Mouse (Mus musculus) myocyte (in vitro differentiated cells): ENCODE measurements around the gene Strip1. TPM values are rescaled to one million over a fixed set of nuclear protein-coding genes. Genes with fewer than 3 reads are reported as not detected.
"Not testable (repeated sequence)": the region's sequence is repeated elsewhere in the genome, so short reads cannot be mapped to it uniquely, and the experiment has no call there.

Source experiments
- H3K27me3 ChIP-seq: one replicate; pipeline ENCODE4 v1.6.1; 2011; ENCODE audit not compliant: control insufficient read depth, insufficient read depth, insufficient read length
- H3K36me3 ChIP-seq: one replicate; pipeline ENCODE4 v1.6.1; 2011; ENCODE audit not compliant: control insufficient read depth, insufficient read depth
- H3K4me2 ChIP-seq: one replicate; pipeline ENCODE4 v1.6.1; 2011; ENCODE audit warnings: low read depth, control low read depth
- H3K4me3 ChIP-seq: one replicate; pipeline ENCODE4 v1.5.1; 2011; ENCODE audit warnings: mild to moderate bottlenecking, control low read depth, moderate library complexity
- H3K79me2 ChIP-seq: one replicate; pipeline ENCODE4 v1.6.1; 2011; ENCODE audit not compliant: control insufficient read depth, insufficient read depth
- H3ac ChIP-seq: one replicate; pipeline ENCODE4 v1.6.1; 2011; ENCODE audit not compliant: control insufficient read depth, insufficient read length
- CEBPB ChIP-seq: IDR thresholded peaks from 2 replicates; pipeline ENCODE4 v1.6.1; 2011; ENCODE audit warnings: mild to moderate bottlenecking, moderate library complexity; ENCODE audit not compliant: poor library complexity, insufficient read depth, severe bottlenecking
- E2F4 ChIP-seq: IDR thresholded peaks from one replicate; pipeline ENCODE4 v1.6.1; 2011; ENCODE audit warnings: mild to moderate bottlenecking, control low read depth, moderate library complexity; ENCODE audit not compliant: insufficient read depth
- MAX ChIP-seq: IDR thresholded peaks from one replicate; pipeline ENCODE4 v1.6.1; 2011; ENCODE audit warnings: low read depth, mild to moderate bottlenecking, control low read depth
- MYOD1 ChIP-seq, 3 experiments: IDR thresholded peaks; one replicate each; pipeline ENCODE4 v1.6.1; 2011; ENCODE audit warnings: control low read depth in 2 of 3, low read depth in 2 of 3, mild to moderate bottlenecking in 2 of 3, moderate library complexity in 1 of 3; ENCODE audit not compliant: insufficient read length in 2 of 3, control insufficient read depth in 1 of 3
- MYOG ChIP-seq, 3 experiments: IDR thresholded peaks; one replicate each; pipeline ENCODE4 v1.6.1; 2011; ENCODE audit warnings: control low read depth in 2 of 3, low read depth in 2 of 3, mild to moderate bottlenecking in 2 of 3; ENCODE audit not compliant: insufficient read length in 2 of 3, control insufficient read depth in 1 of 3, insufficient read depth in 1 of 3
- POLR2A ChIP-seq: IDR thresholded peaks from one replicate; pipeline ENCODE4 v1.6.1; 2011; ENCODE audit warnings: low read depth, mild to moderate bottlenecking, control low read depth, moderate library complexity; ENCODE audit not compliant: insufficient read length
- POLR2AphosphoS2 ChIP-seq: IDR thresholded peaks from one replicate; pipeline ENCODE4 v1.6.1; 2011; ENCODE audit warnings: low read depth, control low read depth; ENCODE audit not compliant: insufficient read length
- REST ChIP-seq: IDR thresholded peaks from one replicate; pipeline ENCODE4 v1.6.1; 2011; ENCODE audit warnings: mild to moderate bottlenecking, control low read depth, moderate library complexity; ENCODE audit not compliant: insufficient read depth, insufficient read length
- SRF ChIP-seq: IDR thresholded peaks from one replicate; pipeline ENCODE4 v1.6.1; 2011; ENCODE audit warnings: low read depth; ENCODE audit not compliant: control insufficient read depth, insufficient read length
- TCF12 ChIP-seq: IDR thresholded peaks from one replicate; pipeline ENCODE4 v1.6.1; 2011; ENCODE audit warnings: mild to moderate bottlenecking, control low read depth; ENCODE audit not compliant: poor library complexity, insufficient read depth, severe bottlenecking
- TCF3 ChIP-seq: IDR thresholded peaks from one replicate; pipeline ENCODE4 v1.6.1; 2011; ENCODE audit warnings: low read depth, control low read depth; ENCODE audit not compliant: insufficient read length
- USF1 ChIP-seq: IDR thresholded peaks from one replicate; pipeline ENCODE4 v1.6.1; 2011; ENCODE audit warnings: low read depth, mild to moderate bottlenecking, control low read depth, moderate library complexity
- polyA plus RNA-seq: library from polyadenylated mRNA; unstranded; fragments of >200 nt; fragmentation: generic; extraction: Trizol; gene quantifications from one replicate; pipeline ENCODE4 v1.2.1, GENCODE M21; 2012; ENCODE audit warnings: missing spikeins

The Strip1 gene
- polyA plus RNA-seq, 1 experiment: 46.6 TPM

- TF ChIP-seq TCF12 (no peak), POLR2A (no peak), POLR2AphosphoS2 (no peak), MYOD1 (IDR thresholded peaks at IDR 0.05; ENCODE audit: control insufficient read depth in 1 of 3, insufficient read length in 2 of 3, low read depth in 2 of 3) (no peak), E2F4 (no peak), CEBPB (no peak), REST (no peak), SRF (no peak), MYOG (IDR thresholded peaks at IDR 0.05; ENCODE audit: control insufficient read depth in 1 of 3, insufficient read depth in 1 of 3, insufficient read length in 2 of 3, low read depth in 2 of 3) (no peak)
- Histone ChIP-seq H3K36me3 (peaks cover 10% of the 10 kb centered on the region), H3K79me2 (no peaks in the 10 kb centered on the region), H3ac (no peak overlapping the region), H3K4me3 (no peak overlapping the region), H3K4me2 (no peak overlapping the region), H3K27me3 (no peaks in the 10 kb centered on the region)
Observed at GRCm38 (mm10) chr3:107654861-107655260, 23.4 kb upstream of the Strip1 start.

- Histone ChIP-seq H3K36me3 (no peaks in the 10 kb centered on the region), H3K4me3 (no peak overlapping the region), H3K4me2 (no peak overlapping the region), H3K27me3 (no peaks in the 10 kb centered on the region), H3ac (no peak overlapping the region), H3K79me2 (no peaks in the 10 kb centered on the region)
- TF ChIP-seq MAX (no peak), SRF (no peak), POLR2A (no peak), TCF3 (no peak), USF1 (no peak), MYOD1 (IDR thresholded peaks at IDR 0.05; ENCODE audit: control insufficient read depth in 1 of 3, insufficient read length in 2 of 3, low read depth in 2 of 3) (no peak), REST (no peak), CEBPB (no peak), POLR2AphosphoS2 (no peak)
Observed at GRCm38 (mm10) chr3:107652968-107653367, 21.5 kb upstream of the Strip1 start.

DNA sequence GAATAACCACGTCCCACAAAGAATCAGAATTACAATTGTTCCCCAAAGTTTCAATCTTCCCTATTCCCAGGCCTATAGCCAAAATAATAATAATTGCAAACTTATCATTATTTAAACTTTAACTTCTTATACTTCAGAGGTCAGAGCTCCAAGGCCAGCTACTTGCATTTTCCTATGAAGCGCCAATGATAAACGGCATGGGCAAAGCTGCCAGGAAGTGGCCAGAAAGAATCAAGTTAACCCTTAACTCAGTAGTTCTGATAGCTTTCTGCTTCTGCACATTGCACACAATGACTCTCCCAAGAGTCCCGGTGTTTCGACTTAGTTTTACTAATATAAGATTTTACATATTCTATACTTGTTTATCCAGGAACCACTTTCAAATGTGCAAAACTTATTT is 18.8 kb upstream of the Strip1 start:
- not testable (repeated sequence) for H3K4me3 ChIP-seq, H3K27me3 ChIP-seq, H3K79me2 ChIP-seq, H3K36me3 ChIP-seq, H3ac ChIP-seq, H3K4me2 ChIP-seq

DNA sequence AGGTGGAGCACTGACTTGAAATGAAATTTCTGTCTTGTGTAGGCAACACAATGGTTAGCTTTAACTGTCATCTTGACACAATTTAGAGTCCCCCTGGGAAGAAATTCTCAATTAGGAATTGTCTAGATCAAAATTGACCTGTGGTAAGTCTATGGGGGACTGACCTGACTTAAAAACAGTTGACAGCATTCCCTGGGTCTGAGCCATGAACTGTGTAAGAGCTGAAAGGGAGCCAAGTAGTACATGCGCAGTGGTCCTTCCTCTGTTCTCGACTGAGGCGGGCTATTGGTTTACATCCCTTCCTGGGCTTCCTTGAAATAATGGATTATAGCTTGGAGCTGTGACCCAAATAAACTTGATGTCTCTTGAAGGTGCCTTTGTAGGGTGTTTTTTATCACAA is 15.5 kb upstream of the Strip1 start:
- no peak overlapping the region for H3K4me2 ChIP-seq
- no peaks in the 10 kb centered on the region for H3K79me2 ChIP-seq
- H3ac ChIP-seq: no peak overlapping the region
- H3K36me3 ChIP-seq: no peaks in the 10 kb centered on the region
- no peak overlapping the region for H3K4me3 ChIP-seq
- no peaks in the 10 kb centered on the region for H3K27me3 ChIP-seq
- TF ChIP-seq POLR2A (no peak), SRF (no peak), E2F4 (no peak), MYOG (IDR thresholded peaks at IDR 0.05; ENCODE audit: control insufficient read depth in 1 of 3, insufficient read depth in 1 of 3, insufficient read length in 2 of 3, low read depth in 2 of 3) (no peak), MAX (no peak), CEBPB (no peak), POLR2AphosphoS2 (no peak)

DNA sequence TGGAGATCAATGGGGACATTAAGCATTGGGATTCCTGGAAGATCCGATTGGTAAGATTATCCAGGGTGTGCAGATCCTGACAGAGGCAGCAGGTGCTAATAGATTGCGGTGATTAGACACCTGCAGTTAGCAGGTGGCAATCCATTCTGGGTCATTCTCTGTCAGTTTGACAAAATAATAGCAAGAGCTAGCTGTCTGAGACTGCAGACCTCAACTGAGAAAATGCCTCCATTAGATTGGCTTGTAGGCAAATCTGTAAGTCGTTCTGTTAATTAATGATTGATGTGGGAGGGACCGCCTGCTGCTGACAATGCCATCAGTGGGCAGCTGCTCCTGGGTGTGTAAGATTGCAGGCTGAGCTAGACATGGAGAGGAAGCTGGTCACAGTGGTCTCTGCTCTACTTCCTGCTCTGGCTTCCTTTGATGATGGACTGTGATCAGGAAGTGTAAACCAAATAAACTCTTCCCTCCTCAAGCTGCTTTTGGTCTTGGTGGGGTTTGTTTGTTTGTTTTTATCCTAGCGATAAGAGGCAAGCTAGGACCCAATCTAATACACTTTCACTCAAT is 6.2 kb upstream of the Strip1 start:
- Histone ChIP-seq H3K4me2 (no peak overlapping the region), H3K27me3 (peaks cover 14% of the 10 kb centered on the region), H3K4me3 (no peak overlapping the region), H3K36me3 (no peaks in the 10 kb centered on the region), H3K79me2 (no peaks in the 10 kb centered on the region), H3ac (no peak overlapping the region)
- TF ChIP-seq TCF3 (no peak), POLR2A (no peak), REST (no peak), MYOD1 (IDR thresholded peaks at IDR 0.05; ENCODE audit: control insufficient read depth in 1 of 3, insufficient read length in 2 of 3, low read depth in 2 of 3) (no peak), CEBPB (no peak), MYOG (IDR thresholded peaks at IDR 0.05; ENCODE audit: control insufficient read depth in 1 of 3, insufficient read depth in 1 of 3, insufficient read length in 2 of 3, low read depth in 2 of 3) (no peak), TCF12 (no peak), MAX (no peak), POLR2AphosphoS2 (no peak), E2F4 (no peak), USF1 (no peak), SRF (no peak)
